Mouse (Mus musculus) midbrain, postnatal 0 days (tissue): ENCODE data around the gene Vegfc. TPM values are rescaled to one million over a fixed set of nuclear protein-coding genes. Genes with fewer than 3 reads are reported as not detected.

Experiments used
- ATAC-seq: fragments of 200-750 bp; cut with Nextera tagmentation; 2 replicates; pipeline ENCODE4 v1.8.0; 2017; ENCODE audit warnings: moderate number of reproducible peaks, mild to moderate bottlenecking, moderate TSS enrichment, moderate library complexity; ENCODE audit not compliant: low FRiP score
- DNase-seq: peaks from one replicate; pipeline ENCODE4 v3.0.0-alpha.2; 2015; ENCODE audit warnings: low spot score
- H3K27ac ChIP-seq: fragments of 300-500 bp; sonication (generic); 2 replicates; pipeline ENCODE4 v1.5.1; 2014; ENCODE audit warnings: low read depth, mild to moderate bottlenecking, low read length, mixed read lengths
- H3K27me3 ChIP-seq: fragments of 300-500 bp; sonication (generic); 2 replicates; pipeline ENCODE4 v1.6.1; 2014; ENCODE audit warnings: low read length, control low read depth, mixed read lengths; ENCODE audit not compliant: insufficient read depth
- H3K36me3 ChIP-seq: fragments of 300-500 bp; sonication (generic); 2 replicates; pipeline ENCODE4 v1.6.1; 2014; ENCODE audit warnings: low read length, control low read depth, mixed read lengths; ENCODE audit not compliant: insufficient read depth
- H3K4me1 ChIP-seq: fragments of 300-500 bp; sonication (generic); 2 replicates; pipeline ENCODE4 v1.6.1; 2014; ENCODE audit warnings: mild to moderate bottlenecking, control low read depth, antibody characterized with exemption, low read length, mixed read lengths; ENCODE audit not compliant: insufficient read depth
- H3K4me2 ChIP-seq: fragments of 300-500 bp; sonication (generic); 2 replicates; pipeline ENCODE4 v1.6.1; 2014; ENCODE audit warnings: low read depth, mild to moderate bottlenecking, low read length, mixed read lengths; ENCODE audit not compliant: poor library complexity, severe bottlenecking
- H3K4me3 ChIP-seq: fragments of 300-500 bp; sonication (generic); 2 replicates; pipeline ENCODE4 v1.5.1; 2014; ENCODE audit warnings: low read depth, mild to moderate bottlenecking, low read length, moderate library complexity
- H3K9ac ChIP-seq: fragments of 300-500 bp; sonication (generic); replicated peaks from 2 replicates; pipeline ENCODE4 v1.6.1; 2014; ENCODE audit warnings: mild to moderate bottlenecking, low read length, moderate library complexity, mixed read lengths; ENCODE audit not compliant: poor library complexity, severe bottlenecking
- H3K9me3 ChIP-seq: fragments of 300-500 bp; sonication (generic); 2 replicates; pipeline ENCODE4 v1.6.1; 2016; ENCODE audit warnings: low read length, control low read depth
- CTCF ChIP-seq: IDR thresholded peaks from 2 replicates; pipeline ENCODE4 v1.5.1; 2016; ENCODE audit warnings: antibody characterized with exemption, mild to moderate bottlenecking
- WGBS: fragments of 180-500 bp; shearing (Covaris S2); extraction: QIAGEN DNeasy Blood & Tissue Kit; methylation state at CpG from one replicate; pipeline ENCODE4 v1.1.7; 2014; 5-methylcytosine and 5-hydroxymethylcytosine counted together
- polyA plus RNA-seq: library from polyadenylated mRNA; unstranded; fragments of >200 nt; fragmentation: Nextera tagmentation; extraction: Ambion mirVana; gene quantifications from 2 replicates; pipeline ENCODE4 v1.2.1, GENCODE M21; 2015
- total RNA-seq: library from RNA; depleted of rRNA; stranded (reverse); fragments of >200 nt; gene quantifications from 2 replicates; pipeline ENCODE4 v1.2.3, GENCODE M21; 2014

Vegfc gene
- total and polyA plus RNA-seq, 2 experiments from 2014 or later = 3.3 to 8.2 TPM

GRCm38 (mm10) chr8:54087114-54087513, 9.7 kb downstream of the Vegfc start:
- WGBS = 94% methylated on average over 2 of the region's 2 CpGs
- H3K4me3 ChIP-seq = no peak overlapping the region
- no peak overlapping the region for H3K4me2 ChIP-seq
- no peaks in the 10 kb centered on the region for H3K4me1 ChIP-seq
- no peak overlapping the region for H3K27ac ChIP-seq
- no peaks in the 10 kb centered on the region for H3K27me3 ChIP-seq
- no peak overlapping the region for H3K9ac ChIP-seq
- TF ChIP-seq CTCF = no peak
- H3K36me3 ChIP-seq = no peaks in the 10 kb centered on the region
- no peak for ATAC-seq
- DNase-seq = no peak
- no peaks in the 10 kb centered on the region for H3K9me3 ChIP-seq

GRCm38 (mm10) chr8:54089204-54089603, 11.8 kb downstream of the Vegfc start:
- TF ChIP-seq CTCF = no peak
- DNase-seq (no peak), ATAC-seq (no peak)
- Histone ChIP-seq H3K4me2 (no peak overlapping the region), H3K9me3 (no peaks in the 10 kb centered on the region), H3K4me1 (no peaks in the 10 kb centered on the region), H3K9ac (no peak overlapping the region), H3K36me3 (no peaks in the 10 kb centered on the region), H3K4me3 (no peak overlapping the region), H3K27ac (no peak overlapping the region), H3K27me3 (no peaks in the 10 kb centered on the region)
- WGBS = 53% methylated on average over 4 of the region's 4 CpGs

GRCm38 (mm10) chr8:54089901-54090300, 12.5 kb downstream of the Vegfc start:
- Histone ChIP-seq H3K9me3 (no peaks in the 10 kb centered on the region), H3K4me3 (no peak overlapping the region), H3K4me1 (no peaks in the 10 kb centered on the region), H3K9ac (no peak overlapping the region), H3K36me3 (no peaks in the 10 kb centered on the region), H3K27ac (no peak overlapping the region), H3K4me2 (no peak overlapping the region), H3K27me3 (no peaks in the 10 kb centered on the region)
- DNase-seq = no peak
- TF ChIP-seq CTCF = no peak
- ATAC-seq = no peak
- 85% methylated on average over 2 of the region's 2 CpGs for WGBS

GRCm38 (mm10) chr8:54100058-54100457, 22.7 kb downstream of the Vegfc start:
- Histone ChIP-seq H3K4me3 (no peak overlapping the region), H3K4me1 (no peaks in the 10 kb centered on the region), H3K27ac (no peak overlapping the region), H3K4me2 (no peak overlapping the region), H3K9me3 (no peaks in the 10 kb centered on the region), H3K9ac (no peak overlapping the region), H3K27me3 (no peaks in the 10 kb centered on the region), H3K36me3 (no peaks in the 10 kb centered on the region)
- ATAC-seq (no peak), DNase-seq (no peak)
- WGBS = 40% methylated on average over 6 of the region's 6 CpGs
- no peak for TF ChIP-seq CTCF

GRCm38 (mm10) chr8:54114581-54114980, 37.2 kb downstream of the Vegfc start:
- DNase-seq = no peak
- no peak overlapping the region for H3K27ac ChIP-seq
- 60% methylated on average over 3 of the region's 3 CpGs for WGBS
- TF ChIP-seq CTCF = no peak
- H3K4me2 ChIP-seq = no peak overlapping the region
- no peaks in the 10 kb centered on the region for H3K27me3 ChIP-seq
- H3K9me3 ChIP-seq = no peaks in the 10 kb centered on the region
- H3K4me3 ChIP-seq = no peak overlapping the region
- no peaks in the 10 kb centered on the region for H3K36me3 ChIP-seq
- H3K4me1 ChIP-seq = no peaks in the 10 kb centered on the region
- H3K9ac ChIP-seq = no peak overlapping the region
- ATAC-seq = no peak

GRCm38 (mm10) chr8:54120115-54120514, 42.7 kb downstream of the Vegfc start:
- Histone ChIP-seq H3K27ac (no peak overlapping the region), H3K4me1 (no peaks in the 10 kb centered on the region), H3K36me3 (no peaks in the 10 kb centered on the region), H3K9ac (no peak overlapping the region), H3K27me3 (no peaks in the 10 kb centered on the region), H3K4me2 (no peak overlapping the region), H3K9me3 (no peaks in the 10 kb centered on the region), H3K4me3 (no peak overlapping the region)
- DNase-seq (no peak), ATAC-seq (no peak)
- TF ChIP-seq CTCF = no peak
- WGBS = 90% methylated on average over 7 of the region's 7 CpGs
